Mouse (Mus musculus) embryonic facial prominence, embryonic 11.5 days (tissue): ENCODE results near the gene Lmnb2. TPM values are rescaled to one million over a fixed set of nuclear protein-coding genes. Genes with fewer than 3 reads are reported as not detected.

Source experiments
- ATAC-seq: fragments of 200-750 bp; cut with Nextera tagmentation; replicated peaks from 2 replicates; pipeline ENCODE4 v1.8.0; 2017; ENCODE audit warnings: low read depth; ENCODE audit not compliant: insufficient number of reproducible peaks, low FRiP score, low TSS enrichment
- DNase-seq: peaks from one replicate; pipeline ENCODE4 v3.0.0-alpha.2; 2015; ENCODE audit warnings: low spot score
- H3K27ac ChIP-seq: fragments of 300-500 bp; sonication (generic); replicated peaks from 2 replicates; pipeline ENCODE4 v1.5.1; 2014; ENCODE audit warnings: mild to moderate bottlenecking, low read depth, low read length, control low read depth
- H3K27me3 ChIP-seq: fragments of 300-500 bp; sonication (generic); 2 replicates; pipeline ENCODE4 v1.6.1; 2014; ENCODE audit warnings: mild to moderate bottlenecking, low read length, moderate library complexity, mixed read lengths; ENCODE audit not compliant: control insufficient read depth, insufficient read depth
- H3K36me3 ChIP-seq: fragments of 300-500 bp; sonication (generic); replicated peaks from 2 replicates; pipeline ENCODE4 v1.6.1; 2014; ENCODE audit warnings: low read depth, mild to moderate bottlenecking, low read length, moderate library complexity, mixed read lengths; ENCODE audit not compliant: control insufficient read depth, insufficient read depth
- H3K4me1 ChIP-seq: fragments of 300-500 bp; sonication (generic); 2 replicates; pipeline ENCODE4 v1.6.1; 2014; ENCODE audit warnings: low read length, mixed read lengths; ENCODE audit not compliant: control insufficient read depth, insufficient read depth
- H3K4me2 ChIP-seq: fragments of 300-500 bp; sonication (generic); 2 replicates; pipeline ENCODE4 v1.6.1; 2014; ENCODE audit warnings: low read depth, mild to moderate bottlenecking, control low read depth, low read length, moderate library complexity
- H3K4me3 ChIP-seq: fragments of 300-500 bp; sonication (generic); 2 replicates; pipeline ENCODE4 v1.5.1; 2014; ENCODE audit warnings: low read depth, low read length, control low read depth
- H3K9ac ChIP-seq: fragments of 300-500 bp; sonication (generic); replicated peaks from 2 replicates; pipeline ENCODE4 v1.6.1; 2014; ENCODE audit warnings: mild to moderate bottlenecking, control low read depth, low read length
- H3K9me3 ChIP-seq: fragments of 300-500 bp; sonication (generic); replicated peaks from 2 replicates; pipeline ENCODE4 v1.6.1; 2016; ENCODE audit warnings: mild to moderate bottlenecking, low read length, inconsistent platforms, mixed read lengths; ENCODE audit not compliant: control insufficient read depth
- WGBS: fragments of 180-500 bp; shearing (Covaris S2); extraction: QIAGEN DNeasy Blood & Tissue Kit; methylation state at CpG from one replicate; pipeline ENCODE4 v1.1.7; 2014; 5-methylcytosine and 5-hydroxymethylcytosine counted together
- polyA plus RNA-seq: library from polyadenylated mRNA; unstranded; fragments of >200 nt; fragmentation: Nextera tagmentation; extraction: Ambion mirVana; gene quantifications from 2 replicates; pipeline ENCODE4 v1.2.1, GENCODE M21; 2014

Lmnb2 gene
- polyA plus RNA-seq, 1 experiment from 2014 or later, result 18.4 TPM

- WGBS, result under 1% methylated on average over 15 of the region's 15 CpGs
- Histone ChIP-seq H3K27ac (peak overlapping the region; percentile 52), H3K4me2 (peak overlapping the region; percentile 93), H3K4me3 (peak overlapping the region; percentile 94), H3K27me3 (no peaks in the 10 kb centered on the region), H3K9ac (peak overlapping the region; percentile 94), H3K9me3 (no peaks in the 10 kb centered on the region), H3K4me1 (no peaks in the 10 kb centered on the region), H3K36me3 (no peaks in the 10 kb centered on the region; the same call in 1 of the 2 replicates)
- ATAC-seq, result peak; percentile 45; the same call in 1 of the 2 replicates
- peak; percentile 33 for DNase-seq
Measured at GRCm38 (mm10) chr10:80917336-80917778, 688 bp downstream of the Lmnb2 start.

GRCm38 (mm10) chr10:80915736-80916135 lies 2.3 kb downstream of the Lmnb2 start:
- no peaks in the 10 kb centered on the region for H3K9me3 ChIP-seq
- H3K4me2 ChIP-seq, result no peak overlapping the region
- no peak overlapping the region for H3K4me3 ChIP-seq
- no peaks in the 10 kb centered on the region for H3K4me1 ChIP-seq
- no peak overlapping the region for H3K9ac ChIP-seq
- no peak overlapping the region for H3K27ac ChIP-seq
- WGBS, result 90% methylated on average over 4 of the region's 4 CpGs
- no peaks in the 10 kb centered on the region for H3K27me3 ChIP-seq
- DNase-seq (no peak), ATAC-seq (no peak)
- H3K36me3 ChIP-seq, result no peaks in the 10 kb centered on the region; the same call in 1 of the 2 replicates

GRCm38 (mm10) chr10:80915260-80915659 lies 2.8 kb downstream of the Lmnb2 start:
- ATAC-seq, result no peak
- WGBS, result 76% methylated on average over 2 of the region's 2 CpGs
- Histone ChIP-seq H3K27ac (no peak overlapping the region), H3K4me2 (no peak overlapping the region), H3K27me3 (no peaks in the 10 kb centered on the region), H3K4me3 (no peak overlapping the region), H3K9ac (no peak overlapping the region), H3K9me3 (no peaks in the 10 kb centered on the region), H3K36me3 (no peaks in the 10 kb centered on the region; the same call in none of the 2 replicates), H3K4me1 (no peaks in the 10 kb centered on the region)
- DNase-seq, result no peak

- no peaks in the 10 kb centered on the region for H3K9me3 ChIP-seq
- H3K4me2 ChIP-seq, result no peak overlapping the region
- H3K4me3 ChIP-seq, result no peak overlapping the region
- no peak overlapping the region for H3K9ac ChIP-seq
- no peak overlapping the region for H3K27ac ChIP-seq
- no peaks in the 10 kb centered on the region for H3K4me1 ChIP-seq
- 84% methylated on average over 5 of the region's 5 CpGs for WGBS
- ATAC-seq (no peak), DNase-seq (no peak)
- H3K27me3 ChIP-seq, result no peaks in the 10 kb centered on the region
- H3K36me3 ChIP-seq, result no peaks in the 10 kb centered on the region; the same call in none of the 2 replicates
Measured at GRCm38 (mm10) chr10:80914253-80914656, 3.8 kb downstream of the Lmnb2 start.

GRCm38 (mm10) chr10:80913364-80914011 lies 4.6 kb downstream of the Lmnb2 start:
- Histone ChIP-seq H3K4me2 (no peak overlapping the region), H3K4me3 (no peak overlapping the region), H3K9ac (no peak overlapping the region), H3K9me3 (no peaks in the 10 kb centered on the region), H3K4me1 (no peaks in the 10 kb centered on the region), H3K36me3 (no peaks in the 10 kb centered on the region; the same call in none of the 2 replicates), H3K27me3 (no peaks in the 10 kb centered on the region), H3K27ac (no peak overlapping the region)
- ATAC-seq (no peak), DNase-seq (no peak)
- WGBS, result 91% methylated on average over 7 of the region's 8 CpGs

GRCm38 (mm10) chr10:80911891-80912290 lies 6.2 kb downstream of the Lmnb2 start:
- Histone ChIP-seq H3K4me2 (no peak overlapping the region), H3K36me3 (no peaks in the 10 kb centered on the region; the same call in none of the 2 replicates), H3K4me3 (no peak overlapping the region), H3K27ac (no peak overlapping the region), H3K9me3 (no peaks in the 10 kb centered on the region), H3K9ac (no peak overlapping the region), H3K4me1 (no peaks in the 10 kb centered on the region), H3K27me3 (no peaks in the 10 kb centered on the region)
- no peak for ATAC-seq
- DNase-seq, result no peak

- WGBS, result 85% methylated on average over 4 of the region's 4 CpGs
- DNase-seq, result no peak
- H3K4me1 ChIP-seq, result no peaks in the 10 kb centered on the region
- H3K36me3 ChIP-seq, result peaks cover 2% of the 10 kb centered on the region
- no peak for ATAC-seq
- peak overlapping the region; percentile 13; the same call in 1 of the 2 replicates for H3K9ac ChIP-seq
- no peaks in the 10 kb centered on the region for H3K9me3 ChIP-seq
- no peak overlapping the region for H3K27ac ChIP-seq
- H3K27me3 ChIP-seq, result no peaks in the 10 kb centered on the region
- no peak overlapping the region for H3K4me3 ChIP-seq
- no peak overlapping the region for H3K4me2 ChIP-seq
Measured at GRCm38 (mm10) chr10:80911354-80911753, 6.7 kb downstream of the Lmnb2 start.

- no peaks in the 10 kb centered on the region for H3K4me1 ChIP-seq
- H3K4me2 ChIP-seq, result no peak overlapping the region
- H3K4me3 ChIP-seq, result no peak overlapping the region
- no peak overlapping the region for H3K27ac ChIP-seq
- H3K9me3 ChIP-seq, result no peaks in the 10 kb centered on the region
- H3K9ac ChIP-seq, result no peak overlapping the region
- DNase-seq (no peak), ATAC-seq (no peak)
- no peaks in the 10 kb centered on the region for H3K27me3 ChIP-seq
- 92% methylated on average over 22 of the region's 22 CpGs for WGBS
- peaks cover 9% of the 10 kb centered on the region for H3K36me3 ChIP-seq
Measured at GRCm38 (mm10) chr10:80909375-80910162, 8.5 kb downstream of the Lmnb2 start.
